19 mouse cellular contexts compared by ENCODE assay signal in the genomic region with DNA sequence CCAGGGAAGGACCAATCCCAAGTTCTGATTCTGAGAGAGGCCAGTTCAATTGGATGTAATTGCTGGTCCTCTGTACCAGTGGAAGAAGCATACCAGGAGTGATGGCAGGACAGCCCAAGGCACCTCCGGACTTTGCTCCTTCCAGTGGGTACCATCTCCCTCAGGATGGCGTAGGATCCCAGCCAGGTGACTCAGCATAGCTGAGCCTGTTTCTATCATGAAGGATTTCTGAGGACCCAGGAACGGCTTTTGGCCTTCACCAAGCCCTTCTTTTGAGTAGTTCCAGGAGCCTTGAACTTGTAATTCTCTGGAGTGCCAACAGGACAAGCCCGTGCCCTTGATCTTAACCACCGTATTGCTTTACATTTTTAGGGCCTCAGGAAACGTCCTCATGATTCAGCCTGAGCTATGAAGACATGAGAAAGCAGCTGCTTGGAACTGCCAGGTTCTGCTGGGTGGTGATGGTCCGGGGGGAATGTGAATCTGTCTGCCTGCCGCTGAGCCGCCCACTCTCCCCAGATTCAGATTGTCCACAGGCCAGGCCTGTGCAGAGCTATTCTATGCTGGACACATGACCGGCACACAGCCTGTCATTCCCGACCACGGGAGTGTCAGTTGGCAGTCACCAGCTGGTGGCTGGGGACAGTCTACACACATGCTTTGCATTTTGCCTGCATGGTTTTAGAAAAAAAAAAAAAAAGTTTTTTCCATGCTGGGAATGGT. TPM values are rescaled to one million over a fixed set of nuclear protein-coding genes. Genes with fewer than 3 reads are reported as not detected.
A peak's percentile ranks its signal among the peaks of the same experiment; 100 is the strongest.
DNase-seq lines count a peak whose midpoint lies in the region; ATAC-seq and TF ChIP-seq lines count a peak whose summit lies in the region.
"Had no signal": no experiment of that assay in that cellular context is flagged by ENCODE, and none has a peak within 500 bp of the region (broad histone marks: within the 10 kb centered on the region; RNA-seq: fewer than 3 reads in every experiment).

No protein-coding gene starts in this region.

- 75% methylated on average over 12 of the region's 12 CpGs for WGBS in lung, embryonic 14.5 days
- WGBS in liver, embryonic 11.5 days: 82% methylated on average over 12 of the region's 12 CpGs

- no peaks in the 10 kb centered on the region for H3K79me3 ChIP-seq in C2C12 (ENCODE audit: low read depth)

- no peaks in the 10 kb centered on the region for H3K79me2 ChIP-seq in C2C12 (ENCODE audit: control insufficient read depth, insufficient read depth)

- H3K4me3 ChIP-seq in lung, embryonic 14.5 days (ENCODE audit: low read depth, low read length): no peak overlapping the region
- no peak overlapping the region for H3K4me3 ChIP-seq in C2C12 (ENCODE audit: insufficient read depth, poor library complexity, severe bottlenecking)
- H3K4me3 ChIP-seq in liver, embryonic 11.5 days (ENCODE audit: low read depth, low read length): no peak overlapping the region
- H3K4me3 ChIP-seq: gastrocnemius, adult 2 months; hindbrain, embryonic 12.5 days; megakaryocyte, embryonic 14.5 days; midbrain, embryonic 13.5 days had no signal

- H3ac ChIP-seq in C2C12 (ENCODE audit: control insufficient read depth, insufficient read length, low read depth): no peak overlapping the region

- H3K4me1 ChIP-seq in lung, embryonic 14.5 days (ENCODE audit: insufficient read depth): no peaks in the 10 kb centered on the region
- H3K4me1 ChIP-seq in liver, embryonic 11.5 days (replicated peaks; ENCODE audit: control insufficient read depth, insufficient read depth, low read length): no peaks in the 10 kb centered on the region

- H3K9ac ChIP-seq in lung, embryonic 14.5 days: no peak overlapping the region
- H3K9ac ChIP-seq in liver, embryonic 11.5 days (ENCODE audit: low read depth, low read length): no peak overlapping the region
- H3K9ac ChIP-seq: hindbrain, embryonic 12.5 days; liver, postnatal 0 days; midbrain, embryonic 13.5 days had no signal

- peak; percentile 65 to 84 for DNase-seq in adrenal gland, adult (ENCODE audit: inconsistent age in 2 of 2, low spot score in 1 of 2)
- DNase-seq in adrenal gland, postnatal 4 days (ENCODE audit: low spot score in 2 of 2): no peak
- DNase-seq in lung, embryonic 14.5 days: peak; percentile 63
- DNase-seq in lung, postnatal 25 days (ENCODE audit: low spot score): no peak
- DNase-seq in brain, adult 2 months (ENCODE audit: low read depth, low spot score): peak; percentile 55
- no peak for DNase-seq in kidney, postnatal 4 days
- DNase-seq in liver, embryonic 11.5 days (ENCODE audit: low spot score): no peak
- DNase-seq: cerebellum, adult 8-10 months; gastrocnemius, adult 2 months; kidney, postnatal 25 days; liver, postnatal 0 days; right cerebral cortex, postnatal 14 days; spleen, adult 18-20 months had no signal

- peak; percentile 62 for ATAC-seq in lung, embryonic 14.5 days (ENCODE audit: insufficient read depth)
- ATAC-seq in liver, embryonic 11.5 days (replicated peaks; ENCODE audit: low FRiP score): no peak
- ATAC-seq: intestine, postnatal 0 days; liver, postnatal 0 days; midbrain, embryonic 13.5 days; Patski had no signal

- no peak overlapping the region for H3K27ac ChIP-seq in lung, embryonic 14.5 days (ENCODE audit: low read depth)
- no peak overlapping the region for H3K27ac ChIP-seq in liver, embryonic 11.5 days (ENCODE audit: low read depth, low read length)
- H3K27ac ChIP-seq: gastrocnemius, adult 2 months; hindbrain, embryonic 12.5 days; midbrain, embryonic 13.5 days had no signal

- no peaks in the 10 kb centered on the region for H3K27me3 ChIP-seq in lung, embryonic 14.5 days (ENCODE audit: insufficient read depth, low read length)
- H3K27me3 ChIP-seq in C2C12 (ENCODE audit: control insufficient read depth, insufficient read depth, insufficient read length): no peaks in the 10 kb centered on the region
- H3K27me3 ChIP-seq in liver, embryonic 11.5 days (replicated peaks; ENCODE audit: control insufficient read depth, insufficient read depth, low read length): no peaks in the 10 kb centered on the region
- H3K27me3 ChIP-seq: hindbrain, embryonic 12.5 days; midbrain, embryonic 13.5 days; Patski had no signal

- no peaks in the 10 kb centered on the region for H3K36me3 ChIP-seq in lung, embryonic 14.5 days (ENCODE audit: insufficient read depth)
- no peaks in the 10 kb centered on the region for H3K36me3 ChIP-seq in C2C12 (ENCODE audit: control insufficient read depth, insufficient read depth)
- H3K36me3 ChIP-seq in liver, embryonic 11.5 days (ENCODE audit: control insufficient read depth, insufficient read depth, low read length): no peaks in the 10 kb centered on the region
- H3K36me3 ChIP-seq: hindbrain, embryonic 12.5 days; midbrain, embryonic 13.5 days had no signal

- no peaks in the 10 kb centered on the region for H3K9me3 ChIP-seq in lung, embryonic 14.5 days (ENCODE audit: low read depth, low read length)
- no peaks in the 10 kb centered on the region for H3K9me3 ChIP-seq in liver, embryonic 11.5 days (ENCODE audit: control insufficient read depth, low read length)
- H3K9me3 ChIP-seq: hindbrain, embryonic 12.5 days; megakaryocyte, embryonic 14.5 days; midbrain, embryonic 13.5 days had no signal

- TF ChIP-seq CTCF in lung, embryonic 14.5 days (IDR thresholded peaks at IDR 0.05; ENCODE audit: low read depth): no peak
- TF ChIP-seq CTCF in C2C12 (IDR thresholded peaks at IDR 0.05; ENCODE audit: control insufficient read depth, insufficient read depth, insufficient read length): no peak

- H3K4me2 ChIP-seq in lung, embryonic 14.5 days: no peak overlapping the region
- no peak overlapping the region for H3K4me2 ChIP-seq in liver, embryonic 11.5 days
- H3K4me2 ChIP-seq: hindbrain, embryonic 12.5 days; midbrain, embryonic 13.5 days had no signal

TF ChIP-seq in C2C12, 6 proteins besides CTCF, POLR2A, EP300 and RAD21:
- no peak for TF ChIP-seq CEBPB (IDR thresholded peaks at IDR 0.05; ENCODE audit: low read depth)
- TF ChIP-seq FOSL1 (IDR thresholded peaks at IDR 0.05; ENCODE audit: insufficient read depth, low read length, poor library complexity, severe bottlenecking): no peak
- no peak for TF ChIP-seq MAX (IDR thresholded peaks at IDR 0.05)
- no peak for TF ChIP-seq MYOG (IDR thresholded peaks at IDR 0.05; ENCODE audit: control insufficient read depth, extremely low read depth, insufficient read length)
- TF ChIP-seq MYOD1 (IDR thresholded peaks at IDR 0.05; ENCODE audit: control insufficient read depth, insufficient read length, low read depth): peak; percentile 86
- TF ChIP-seq USF1 (IDR thresholded peaks at IDR 0.05; ENCODE audit: low read depth): peak; percentile 61

RNA-seq across cellular contexts. Expression of a gene that starts 9.6 kb away (rescaled TPM):
- 10 to 100 TPM; 61.8 to 63.4 TPM for total RNA-seq in adrenal gland, postnatal 4 days (2021)
- 8.9 and 9.0 TPM in 2 replicates for polyA plus RNA-seq in lung, embryonic 14.5 days (2014; fragmentation: Nextera tagmentation; extraction: Ambion mirVana)
- 180 TPM for polyA plus RNA-seq in C2C12 (2012; fragmentation: generic; extraction: Trizol)
- 0.95 and 1.2 TPM in 2 replicates for polyA plus RNA-seq in liver, embryonic 11.5 days (2014; fragmentation: Nextera tagmentation; extraction: Ambion mirVana)

Comparison
In these comparisons a context has a peak if more than half of its experiments do, and no peak if none do; other contexts are left out.
1. DNase-seq: peak in adrenal gland, adult (2 of 2), lung, embryonic 14.5 days (single experiment) and brain, adult 2 months (single experiment); none in adrenal gland, postnatal 4 days (0 of 2), lung, postnatal 25 days (single experiment), kidney, postnatal 4 days (0 of 2) and liver, embryonic 11.5 days (single experiment).
2. RNA of a gene that starts 9.6 kb away (polyA plus RNA-seq): 180 TPM in C2C12 (single experiment); 8.9 to 9.0 TPM in lung, embryonic 14.5 days and 0.95 to 1.2 TPM in liver, embryonic 11.5 days; every median in the first group is over 10 times any median in the second.